Mouse (Mus musculus) CH12.LX (cell line): ENCODE measurements at regions not wholly inside any gene's neighbourhood (a gene's known extent, or its start where the extent isn't known, plus 50 kb on each side); places are given as distances from the start of the nearest gene placed in this dataset.

Experiments
- DNase-seq: peaks from one replicate; pipeline ENCODE4 v3.0.0-alpha.2; 2013; ENCODE audit errors: extremely low read depth
- H3K27ac ChIP-seq: 2 replicates; pipeline ENCODE4 v1.5.1; 2012; ENCODE audit warnings: low read depth, mild to moderate bottlenecking, control low read depth, moderate library complexity; ENCODE audit not compliant: insufficient read depth
- H3K27me3 ChIP-seq: replicated peaks from 2 replicates; pipeline ENCODE3; 2012; ENCODE audit warnings: inconsistent platforms
- H3K36me3 ChIP-seq, 2 experiments: replicated peaks in 1 of 2; 2 replicates each; pipeline versions ENCODE3 to v1.6.1; 2012; ENCODE audit warnings: inconsistent platforms in 1 of 2, low read length in 1 of 2, mild to moderate bottlenecking in 1 of 2, mixed read lengths in 1 of 2, moderate library complexity in 1 of 2; ENCODE audit not compliant: control insufficient read depth in 1 of 2, insufficient read depth in 1 of 2
- H3K4me1 ChIP-seq, 2 experiments: 2 replicates each; pipeline ENCODE4 v1.6.1; 2012; ENCODE audit warnings: inconsistent platforms in 1 of 2, moderate library complexity in 1 of 2; ENCODE audit not compliant: insufficient read depth in 2 of 2, control insufficient read depth in 1 of 2
- H3K4me2 ChIP-seq: 2 replicates; pipeline ENCODE4 v1.6.1; 2012; ENCODE audit warnings: low read depth, mild to moderate bottlenecking, control low read depth; ENCODE audit not compliant: poor library complexity, insufficient read depth, severe bottlenecking
- H3K4me3 ChIP-seq, 3 experiments: fragments of 150-350 bp in 1 of 3; sonication (generic) in 1 of 3; replicated peaks in 1 of 3; 2 replicates each; pipeline versions ENCODE3 to v1.5.1; 2011 to 2012; ENCODE audit warnings: low read depth in 2 of 3, low read length in 2 of 3, mild to moderate bottlenecking in 2 of 3, moderate library complexity in 2 of 3, control low read depth in 1 of 3, improper control_type of control experiment in 1 of 3, inconsistent platforms in 1 of 3, mixed read lengths in 1 of 3; ENCODE audit not compliant: poor library complexity in 1 of 3
- H3K79me2 ChIP-seq: replicated peaks from 2 replicates; pipeline ENCODE4 v1.6.1; 2012; ENCODE audit warnings: mild to moderate bottlenecking, moderate library complexity; ENCODE audit not compliant: control insufficient read depth, poor library complexity, insufficient read depth, severe bottlenecking; ENCODE audit errors: extremely low read depth
- H3K9ac ChIP-seq: 2 replicates; pipeline ENCODE4 v1.6.1; 2012; ENCODE audit warnings: low read depth, mild to moderate bottlenecking, control low read depth, moderate library complexity; ENCODE audit not compliant: insufficient read depth
- H3K9me3 ChIP-seq: replicated peaks from 2 replicates; pipeline ENCODE3; 2012; ENCODE audit warnings: low read length, inconsistent platforms, mixed read lengths
- BHLHE40 ChIP-seq: IDR thresholded peaks from 2 replicates; pipeline ENCODE4 v1.6.1; 2011; ENCODE audit warnings: mild to moderate bottlenecking, low read depth, low read length, improper control_type of control experiment
- CHD2 ChIP-seq: IDR thresholded peaks from 2 replicates; pipeline ENCODE4 v1.6.1; 2011; ENCODE audit warnings: low read length, improper control_type of control experiment
- CTCF ChIP-seq, 2 experiments: IDR thresholded peaks in 1 of 2; conservative IDR thresholded peaks in 1 of 2; 2 replicates each; pipeline ENCODE4 v1.5.1; 2011 to 2012; ENCODE audit warnings: low read depth in 2 of 2, low read length in 2 of 2, improper control_type of control experiment in 1 of 2, inconsistent platforms in 1 of 2, mild to moderate bottlenecking in 1 of 2, moderate library complexity in 1 of 2
- ELF1 ChIP-seq: IDR thresholded peaks from 2 replicates; pipeline ENCODE4 v1.6.1; 2014; ENCODE audit warnings: low read depth, mild to moderate bottlenecking, inconsistent platforms, low read length, improper control_type of control experiment
- EP300 ChIP-seq: IDR thresholded peaks from 2 replicates; pipeline ENCODE4 v1.6.1; 2011; ENCODE audit warnings: low read length, improper control_type of control experiment
- ETS1 ChIP-seq: conservative IDR thresholded peaks from 2 replicates; pipeline ENCODE4 v1.6.1; 2012; ENCODE audit warnings: low read depth, mild to moderate bottlenecking, inconsistent platforms, low read length, improper control_type of control experiment, moderate library complexity
- GABPA ChIP-seq: IDR thresholded peaks from 2 replicates; pipeline ENCODE4 v1.6.1; 2012; ENCODE audit warnings: low read depth, low read length, improper control_type of control experiment, inconsistent platforms; ENCODE audit not compliant: insufficient replicate concordance
- HCFC1 ChIP-seq: IDR thresholded peaks from 2 replicates; pipeline ENCODE4 v1.6.1; 2012; ENCODE audit warnings: low read depth, mild to moderate bottlenecking, inconsistent platforms, low read length, improper control_type of control experiment
- IRF4 ChIP-seq: IDR thresholded peaks from 2 replicates; pipeline ENCODE4 v1.6.1; 2014; ENCODE audit warnings: low read depth, mild to moderate bottlenecking, inconsistent platforms, low read length, improper control_type of control experiment
- JUN ChIP-seq: IDR thresholded peaks from 2 replicates; pipeline ENCODE4 v1.6.1; 2011; ENCODE audit warnings: low read depth, mild to moderate bottlenecking, low read length, improper control_type of control experiment, moderate library complexity; ENCODE audit not compliant: insufficient read depth
- MAFK ChIP-seq: IDR thresholded peaks from 2 replicates; pipeline ENCODE4 v1.6.1; 2011; ENCODE audit warnings: low read length, improper control_type of control experiment; ENCODE audit not compliant: insufficient replicate concordance
- MEF2A ChIP-seq: IDR thresholded peaks from 2 replicates; pipeline ENCODE4 v1.6.1; 2014; ENCODE audit warnings: low read depth, mild to moderate bottlenecking, inconsistent platforms, low read length, improper control_type of control experiment, borderline replicate concordance
- MXI1 ChIP-seq: IDR thresholded peaks from 2 replicates; pipeline ENCODE4 v1.6.1; 2011; ENCODE audit warnings: mild to moderate bottlenecking, low read depth, low read length, improper control_type of control experiment
- MYC ChIP-seq: IDR thresholded peaks from 2 replicates; pipeline ENCODE4 v1.6.1; 2011; ENCODE audit warnings: low read depth, mild to moderate bottlenecking, improper control_type of control experiment, low read length
- NRF1 ChIP-seq: IDR thresholded peaks from 2 replicates; pipeline ENCODE4 v1.6.1; 2014; ENCODE audit warnings: low read depth, mild to moderate bottlenecking, inconsistent platforms, low read length, improper control_type of control experiment, moderate library complexity
- PAX5 ChIP-seq: IDR thresholded peaks from 2 replicates; pipeline ENCODE4 v1.6.1; 2012; ENCODE audit warnings: low read length, inconsistent platforms, mixed read lengths
- POLR2AphosphoS2 ChIP-seq: IDR thresholded peaks from 2 replicates; pipeline ENCODE4 v1.6.1; 2011; ENCODE audit warnings: low read depth, low read length, improper control_type of control experiment
- RAD21 ChIP-seq: IDR thresholded peaks from 2 replicates; pipeline ENCODE4 v1.6.1; 2011; ENCODE audit warnings: low read depth, mild to moderate bottlenecking, low read length, improper control_type of control experiment, moderate library complexity
- SIN3A ChIP-seq: IDR thresholded peaks from 2 replicates; pipeline ENCODE4 v1.6.1; 2012; ENCODE audit warnings: low read length, improper control_type of control experiment, inconsistent platforms
- SMC3 ChIP-seq: IDR thresholded peaks from 2 replicates; pipeline ENCODE4 v1.6.1; 2011; ENCODE audit warnings: low read depth, low read length, improper control_type of control experiment
- TBP ChIP-seq: conservative IDR thresholded peaks from 2 replicates; pipeline ENCODE4 v1.6.1; 2011; ENCODE audit warnings: low read depth, low read length, improper control_type of control experiment
- TCF12 ChIP-seq: IDR thresholded peaks from 2 replicates; pipeline ENCODE4 v1.6.1; 2014; ENCODE audit warnings: low read depth, mild to moderate bottlenecking, inconsistent platforms, low read length, improper control_type of control experiment
- USF1 ChIP-seq: IDR thresholded peaks from 2 replicates; pipeline ENCODE4 v1.6.1; 2014; ENCODE audit warnings: low read depth, mild to moderate bottlenecking, inconsistent platforms, low read length, improper control_type of control experiment
- USF2 ChIP-seq: conservative IDR thresholded peaks from 2 replicates; pipeline ENCODE4 v1.6.1; 2011; ENCODE audit warnings: low read depth, low read length, improper control_type of control experiment
- ZKSCAN1 ChIP-seq: IDR thresholded peaks from 2 replicates; pipeline ENCODE4 v1.6.1; 2012; ENCODE audit warnings: low read depth, inconsistent platforms, low read length, improper control_type of control experiment, borderline replicate concordance
- ZMIZ1 ChIP-seq: IDR thresholded peaks from 2 replicates; pipeline ENCODE4 v1.6.1; 2012; ENCODE audit warnings: low read depth, mild to moderate bottlenecking, inconsistent platforms, low read length, improper control_type of control experiment
- ZNF384 ChIP-seq: IDR thresholded peaks from 2 replicates; pipeline ENCODE4 v1.6.1; 2012; ENCODE audit warnings: low read depth, low read length, improper control_type of control experiment, inconsistent platforms
- dilution Hi-C: fragments of 300-500 bp; cut with MboI; formaldehyde crosslinking; loops from 2 replicates; pipeline ENCODE4 v1.14.3; 2020; ENCODE audit warnings: low sequenced_read_pairs; ENCODE audit not compliant: extremely low pct_unique_long_range_greater_than_20kb, extremely low pct_ligation_motif_present
- in situ Hi-C: fragments of 300-500 bp; cut with MboI; formaldehyde crosslinking; loops from 3 replicates; pipeline ENCODE4 v1.14.3; 2019; ENCODE audit warnings: low sequenced_read_pairs, low pct_ligation_motif_present, low pct_unique_long_range_greater_than_20kb, mixed read lengths

GRCm38 (mm10) chr1:151074508-151075314, 81.5 kb upstream of the Hmcn1 start (continued):
- no peak for TF ChIP-seq CTCF (conservative IDR thresholded peaks at IDR 0.05 in 1 of 2, IDR thresholded peaks at IDR 0.05 in 1 of 2; ENCODE audit: low read depth in 2 of 2, low read length in 2 of 2)
- no peak for TF ChIP-seq MAFK
- no peak for TF ChIP-seq USF2
- no peak for TF ChIP-seq CHD2
- no peak for TF ChIP-seq GABPA
- TF ChIP-seq TCF12, result no peak
- 0 out of 2 replicates have a peak, but pooled peaks have one; percentile 39 for TF ChIP-seq TBP
- TF ChIP-seq POLR2AphosphoS2, result no peak
- TF ChIP-seq ETS1, result peak; percentile 38; the same call in 1 of the 2 replicates
- TF ChIP-seq SIN3A, result no peak

GRCm38 (mm10) chr1:151075541-151075940, 82.3 kb upstream of the Hmcn1 start:
- in situ Hi-C loops, result no loop called here
- no peak for DNase-seq
- H3K4me3 ChIP-seq, result no peak overlapping the region

More at GRCm38 (mm10) chr1:151075541-151075940, 82.3 kb upstream of the Hmcn1 start:
- TF ChIP-seq CTCF (conservative IDR thresholded peaks at IDR 0.05 in 1 of 2, IDR thresholded peaks at IDR 0.05 in 1 of 2; ENCODE audit: low read depth in 2 of 2, low read length in 2 of 2) (no peak), MEF2A (no peak), RAD21 (no peak), ZMIZ1 (no peak), MYC (no peak), PAX5 (no peak), EP300 (no peak), ZKSCAN1 (no peak), TCF12 (no peak), JUN (no peak), BHLHE40 (no peak), HCFC1 (no peak), ELF1 (no peak), MXI1 (no peak), IRF4 (no peak), USF1 (no peak), NRF1 (no peak), ZNF384 (no peak), GABPA (no peak), SMC3 (no peak)
- TF ChIP-seq, all 38 proteins: peak for 0
- Histone ChIP-seq H3K9ac (no peak overlapping the region; the same call in 1 of the 2 replicates), H3K27ac (no peak overlapping the region), H3K4me1 (peaks cover 5 to 26% of the 10 kb centered on the region in 2 experiments), H3K9me3 (no peaks in the 10 kb centered on the region), H3K36me3 (no peaks in the 10 kb centered on the region), H3K27me3 (no peaks in the 10 kb centered on the region), H3K4me2 (no peak overlapping the region), H3K79me2 (no peaks in the 10 kb centered on the region)
- dilution Hi-C loops, result no loop called here
